Mouse (Mus musculus): ENCODE data around the gene Ms4a18.
A peak's percentile ranks its signal among the peaks of the same experiment; 100 is the strongest.

Ms4a18 gene

DNA sequence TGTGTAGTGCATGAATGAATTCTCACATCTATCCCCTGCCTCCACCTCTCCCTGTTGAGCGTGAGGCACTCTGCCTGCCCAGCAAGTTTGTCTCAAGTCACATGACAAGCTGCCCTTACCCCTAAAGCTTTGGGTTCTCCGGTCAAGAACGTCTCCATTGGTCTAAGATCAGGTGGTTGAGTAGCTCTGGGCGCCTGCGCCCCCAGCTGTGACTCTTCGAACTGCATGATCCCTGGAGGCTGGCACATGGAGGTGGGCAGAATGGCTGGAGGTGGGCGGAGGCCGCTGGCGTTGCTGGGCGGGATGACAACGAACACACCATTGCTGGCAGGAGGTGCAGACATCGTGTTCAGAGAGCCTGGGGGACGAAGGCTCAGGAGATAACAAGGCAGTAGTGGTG is 33.3 kb downstream of the Ms4a18 start:
- no peak for DNase-seq (ENCODE audit: low read depth in 1 of 2, low spot score in 2 of 2)

DNA sequence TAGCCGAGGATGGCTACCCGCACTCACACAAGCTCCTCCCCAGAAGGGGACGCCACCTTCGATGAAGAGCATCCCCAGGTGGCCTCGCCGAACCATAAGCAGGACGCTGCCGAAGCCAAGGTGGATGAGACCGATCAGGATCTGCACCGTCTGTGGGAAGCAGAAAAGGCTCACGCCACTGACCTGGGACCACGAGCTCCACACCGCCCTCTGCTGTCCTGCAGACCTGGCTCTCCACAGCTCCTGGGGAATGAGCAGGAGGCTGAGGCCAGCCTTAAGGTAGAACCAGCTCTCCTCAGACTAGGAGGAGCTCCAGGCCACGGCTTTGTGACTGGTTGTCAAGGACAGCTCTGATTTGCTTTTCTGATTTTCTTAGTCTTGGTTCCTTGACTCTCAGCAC is 34.7 kb downstream of the Ms4a18 start:
- DNase-seq (ENCODE audit: low read depth in 1 of 2, low spot score in 2 of 2): no peak

DNA sequence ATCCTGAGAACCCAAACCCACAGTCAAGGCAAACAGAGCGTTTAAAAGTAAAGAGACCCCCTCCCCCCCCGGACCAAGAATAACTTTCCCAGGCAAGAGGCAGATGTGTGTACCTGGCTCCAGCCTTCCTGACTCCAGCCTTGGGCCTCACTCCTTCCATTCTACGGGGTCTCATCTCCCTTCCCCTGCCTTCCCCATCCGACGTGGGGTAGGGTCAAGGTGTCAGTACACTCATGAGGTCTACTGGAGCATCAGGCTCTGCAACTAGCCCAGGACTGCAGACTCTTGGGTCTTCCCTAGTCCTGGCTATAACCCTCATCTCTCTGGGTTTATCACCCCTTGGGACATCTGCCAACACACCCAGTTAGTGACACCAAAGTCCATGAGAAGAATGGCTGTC is 37.6 kb downstream of the Ms4a18 start:
- no peak for DNase-seq (ENCODE audit: low read depth in 1 of 2, low spot score in 2 of 2)

GRCm38 (mm10) chr19:10979184-10980168 is 38.4 kb downstream of the Ms4a18 start:
- peak; percentile 89 to 90 for DNase-seq (ENCODE audit: low read depth in 1 of 2, low spot score in 2 of 2)

- DNase-seq (ENCODE audit: low read depth in 1 of 2, low spot score in 2 of 2): no peak
Measured at GRCm38 (mm10) chr19:10976318-10976717, 41.5 kb downstream of the Ms4a18 start.

DNA sequence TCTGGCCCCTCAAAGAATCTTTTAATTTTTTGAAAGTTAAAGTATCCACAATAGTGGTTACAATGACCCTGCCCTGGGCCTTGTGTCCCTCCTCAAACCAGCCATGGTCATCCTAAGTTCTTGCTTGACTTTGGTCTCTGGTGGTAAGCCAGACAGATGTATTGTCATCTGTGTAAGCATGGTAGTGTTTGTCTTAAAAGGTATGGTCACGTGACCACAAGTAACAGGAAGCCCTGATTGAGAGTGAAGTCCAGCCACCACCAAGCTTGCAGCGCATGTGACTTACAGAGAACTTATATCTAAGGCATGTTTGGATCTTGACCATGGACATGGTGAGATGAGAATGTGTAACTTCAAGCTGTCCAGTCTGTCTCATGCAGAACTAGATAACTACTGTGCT is 42.6 kb downstream of the Ms4a18 start:
- DNase-seq (ENCODE audit: low read depth in 1 of 2, low spot score in 2 of 2): no peak

DNA sequence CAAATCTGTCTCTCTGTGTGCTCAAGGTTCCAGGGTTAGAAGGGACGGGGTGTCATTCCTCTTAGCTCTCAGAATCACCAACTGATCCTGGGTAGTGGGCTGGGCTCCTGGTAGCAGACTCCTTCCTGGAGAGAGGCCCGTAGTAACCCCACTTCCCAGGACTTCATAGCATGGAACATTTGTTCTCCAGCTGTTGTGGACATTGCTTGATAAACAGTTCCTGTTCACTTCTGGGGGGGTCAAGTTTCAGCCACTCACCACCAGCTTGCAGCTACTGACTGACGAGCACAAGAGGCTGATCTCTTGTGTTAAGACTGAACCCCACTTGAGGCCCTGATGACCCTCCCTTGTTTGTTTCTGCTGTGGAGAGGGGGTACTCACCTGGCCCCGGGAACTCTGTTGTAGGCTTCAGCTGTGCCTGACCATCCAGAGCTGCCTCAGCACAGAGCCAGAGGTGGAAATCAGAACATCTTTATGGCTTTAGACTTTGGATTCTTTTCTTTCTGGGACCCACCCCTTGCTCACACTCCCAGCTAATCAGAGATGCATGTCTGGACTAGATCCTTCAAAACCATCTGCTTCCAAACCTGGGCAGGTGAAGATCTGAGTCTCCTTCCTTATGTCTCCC is 43.5 kb downstream of the Ms4a18 start, which contains the start of gene Ms4a10:
Gene Ms4a10, minus strand, starts transcription at position 433 of the 628 bp plus-strand sequence.
- DNase-seq (ENCODE audit: low read depth in 1 of 2, low spot score in 2 of 2): no peak

DNA sequence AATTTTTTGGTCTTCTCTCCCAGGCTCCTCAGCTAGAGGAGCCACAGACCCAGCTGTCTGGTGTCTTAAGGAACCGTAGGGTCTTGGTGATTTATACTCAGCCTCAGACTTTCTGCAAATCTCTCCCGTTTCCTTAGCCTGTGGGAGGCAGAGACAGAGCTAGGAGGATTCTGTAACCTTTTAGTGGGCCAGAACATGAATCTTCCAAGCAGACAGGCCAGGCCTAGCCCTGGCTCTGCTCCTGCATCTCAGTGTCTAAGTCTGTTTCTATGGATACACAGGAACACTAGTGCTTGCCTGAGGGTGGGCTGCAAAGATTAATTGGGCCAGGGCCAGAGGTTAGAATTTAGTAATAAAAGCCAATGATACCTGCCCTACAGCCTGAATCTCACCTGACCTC is 44.6 kb downstream of the Ms4a18 start:
- no peak for DNase-seq (ENCODE audit: low read depth in 1 of 2, low spot score in 2 of 2)

GRCm38 (mm10) chr19:10972660-10973059 is 45.2 kb downstream of the Ms4a18 start:
- DNase-seq (ENCODE audit: low read depth in 1 of 2, low spot score in 2 of 2): no peak

- DNase-seq (ENCODE audit: low read depth in 1 of 2, low spot score in 2 of 2): no peak
Measured at GRCm38 (mm10) chr19:10970457-10970856, 47.4 kb downstream of the Ms4a18 start.

DNA sequence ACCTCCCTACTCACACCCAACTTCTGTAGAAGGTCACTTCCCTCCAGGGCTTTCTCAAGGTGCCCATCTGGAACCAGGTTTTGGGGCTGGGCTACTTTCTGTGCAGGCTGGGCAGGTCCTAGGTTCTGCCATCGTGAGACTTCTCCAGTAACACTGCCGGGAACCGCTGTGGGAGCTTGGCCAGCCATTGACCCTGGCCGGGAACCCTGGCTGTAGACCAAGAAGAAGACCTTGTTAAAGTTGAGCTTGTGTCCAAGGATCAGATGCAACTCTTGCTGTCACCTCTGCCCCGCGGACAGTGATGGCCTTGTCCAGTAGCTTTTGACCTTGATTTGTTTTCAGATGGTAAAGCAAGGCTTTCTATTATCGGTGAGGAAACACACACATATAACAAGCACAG is 49.3 kb downstream of the Ms4a18 start:
- DNase-seq (ENCODE audit: low read depth in 1 of 2, low spot score in 2 of 2): no peak

DNA sequence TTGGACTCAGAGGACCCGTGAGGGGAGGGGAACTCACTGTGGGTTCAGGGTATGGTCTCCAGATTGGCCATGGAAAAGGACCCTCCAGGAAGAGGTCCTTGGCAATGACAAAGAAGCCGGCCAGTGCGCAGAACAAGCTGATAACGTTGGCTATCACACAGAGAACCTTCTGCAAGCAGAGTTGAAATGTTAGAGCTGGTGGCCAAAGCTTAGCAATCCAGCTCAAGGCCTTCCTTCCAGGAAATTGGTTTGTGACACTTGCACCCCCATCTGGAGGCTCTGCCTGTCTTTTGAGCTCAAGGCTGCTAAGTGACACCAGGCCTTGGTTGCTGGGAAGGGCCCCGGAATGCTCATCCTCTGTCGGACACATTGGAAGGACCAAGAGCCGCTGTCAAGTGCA is 52.1 kb downstream of the Ms4a18 start:
- DNase-seq (ENCODE audit: low read depth in 1 of 2, low spot score in 2 of 2): no peak

DNA sequence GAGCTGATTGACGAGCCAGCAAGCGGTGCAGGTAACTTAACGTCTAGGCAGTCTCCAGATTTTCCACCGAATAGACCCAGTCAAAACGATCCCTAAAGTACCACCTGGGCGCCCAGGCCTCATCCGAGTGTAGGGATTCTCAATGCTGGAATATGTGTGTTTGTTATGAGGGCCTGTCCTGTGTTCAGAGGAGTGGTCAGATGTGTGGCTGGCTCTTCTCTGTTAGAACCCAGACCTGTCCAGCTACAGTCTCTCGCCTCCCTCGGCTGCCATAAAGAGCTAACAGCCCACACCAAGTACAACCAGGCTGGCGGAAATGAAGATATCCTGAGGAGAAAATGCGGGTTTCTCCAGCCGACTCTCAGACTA is 57.9 kb downstream of the Ms4a18 start:
- DNase-seq (ENCODE audit: low read depth in 1 of 2, low spot score in 2 of 2): no peak

DNA sequence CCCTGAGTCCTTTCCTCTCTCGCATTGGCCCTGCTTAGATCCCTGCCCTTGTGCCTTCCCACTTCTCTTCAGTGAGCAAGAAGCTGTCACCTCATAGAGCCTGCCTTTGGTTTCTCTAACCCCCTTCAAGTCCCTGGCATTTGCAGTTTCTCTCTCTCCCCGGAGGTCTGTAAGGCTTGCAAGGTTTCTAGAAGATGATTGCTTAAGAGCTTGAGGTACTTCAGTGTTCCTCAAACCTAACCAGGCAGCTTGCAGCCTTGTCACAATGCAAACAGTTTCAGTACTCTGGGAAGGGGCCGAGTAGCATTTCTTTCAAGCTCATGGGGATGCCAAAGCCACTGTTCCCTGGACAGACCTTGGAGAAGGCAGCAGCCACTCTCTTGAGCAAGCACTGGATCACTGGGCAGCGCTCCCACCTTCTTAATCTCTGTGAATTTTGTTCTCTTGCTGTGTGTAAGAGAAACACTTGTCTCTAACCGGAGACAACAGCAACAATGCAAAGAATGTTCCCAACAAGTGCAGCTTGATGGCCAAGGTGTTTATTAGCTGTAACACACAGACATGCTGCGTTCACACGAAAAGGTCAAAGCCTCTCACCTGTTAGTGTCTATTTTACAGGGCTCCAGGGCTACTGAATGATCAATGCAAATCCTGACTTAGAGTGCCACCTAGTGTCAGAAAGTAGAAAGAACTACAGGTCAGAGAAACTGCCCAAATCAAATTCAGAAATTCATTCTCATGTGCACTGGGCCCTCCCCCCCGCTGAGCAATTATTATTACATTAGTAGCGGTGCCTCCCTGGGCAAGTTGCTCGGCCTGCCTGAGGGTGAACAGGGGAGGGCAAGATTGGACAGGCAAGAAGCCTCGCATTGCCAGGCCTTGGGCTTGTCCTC is 58.5 kb downstream of the Ms4a18 start:
- DNase-seq (ENCODE audit: low read depth in 1 of 2, low spot score in 2 of 2): no peak

DNA sequence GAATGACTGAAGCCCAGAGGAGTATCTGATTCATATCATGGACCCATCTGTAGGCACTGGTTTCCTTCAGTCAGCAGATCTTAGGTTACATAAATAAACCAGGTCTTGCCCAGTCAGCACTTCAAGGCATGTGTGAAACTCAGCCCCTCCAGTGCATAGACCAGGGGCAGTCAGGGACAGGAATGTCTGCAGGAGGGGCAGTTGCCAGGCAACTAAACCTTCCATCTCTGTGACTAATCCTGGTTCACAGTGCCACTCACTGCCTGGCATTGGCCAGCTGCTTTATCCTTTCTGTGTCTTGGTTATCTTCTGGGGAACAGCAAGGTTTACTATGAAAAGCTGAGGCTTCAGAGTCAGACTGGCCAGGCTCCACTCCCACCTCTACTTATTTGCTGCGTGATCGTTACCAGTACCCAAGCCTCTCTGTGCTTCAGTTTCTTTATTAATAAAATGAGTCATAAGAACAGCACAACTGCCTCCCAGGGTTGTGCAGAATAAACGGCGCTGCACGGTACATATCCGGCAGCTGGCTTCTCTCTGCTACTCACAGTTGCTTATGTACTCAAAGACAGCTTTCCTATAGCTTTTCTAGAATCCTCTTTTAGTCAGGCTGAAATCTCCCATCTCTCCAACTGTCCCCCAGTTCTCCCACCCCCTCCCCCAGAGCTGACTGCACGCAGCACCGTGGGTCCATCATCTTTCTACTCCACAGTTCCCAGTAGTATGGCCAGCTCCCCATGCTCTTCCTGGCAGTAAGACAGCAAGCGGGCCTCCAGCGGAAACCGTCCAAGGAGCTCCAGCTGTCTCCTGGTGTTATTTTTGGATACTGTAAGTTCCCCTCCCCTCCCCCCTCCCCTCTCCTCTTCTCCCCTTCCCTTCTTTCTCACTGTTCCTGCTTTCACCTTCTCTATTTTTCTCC is 65.6 kb downstream of the Ms4a18 start:
- DNase-seq (ENCODE audit: low read depth in 1 of 2, low spot score in 2 of 2): no peak

DNA sequence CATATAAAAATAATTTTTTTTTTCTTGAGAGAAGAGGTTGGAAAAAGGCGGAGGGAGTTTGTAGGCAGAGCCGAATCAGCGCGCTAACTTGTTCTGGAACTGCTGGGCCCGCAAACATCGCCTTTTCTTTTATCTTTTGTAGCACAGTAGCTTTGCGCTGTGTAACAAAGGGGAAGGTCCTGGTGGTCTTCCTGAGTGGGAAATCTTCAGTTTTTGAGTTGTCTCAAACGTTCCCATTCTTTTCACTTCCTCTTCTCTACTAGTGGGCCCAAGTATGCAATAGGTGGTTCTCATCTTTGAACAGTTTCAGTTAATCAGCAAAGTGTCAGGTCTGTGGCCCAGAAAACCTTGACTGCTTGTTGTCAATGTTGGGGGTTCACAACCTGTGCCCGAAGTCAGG is 68.3 kb downstream of the Ms4a18 start:
- no peak for DNase-seq (ENCODE audit: low read depth in 1 of 2, low spot score in 2 of 2)

- peak; percentile 89 to 90 for DNase-seq (ENCODE audit: low read depth in 1 of 2, low spot score in 2 of 2)
Measured at GRCm38 (mm10) chr19:10949112-10949511, 68.7 kb downstream of the Ms4a18 start, which contains the start of gene Ccdc86. TSS of gene Ccdc86 (minus strand) at chr19:10949266.

DNA sequence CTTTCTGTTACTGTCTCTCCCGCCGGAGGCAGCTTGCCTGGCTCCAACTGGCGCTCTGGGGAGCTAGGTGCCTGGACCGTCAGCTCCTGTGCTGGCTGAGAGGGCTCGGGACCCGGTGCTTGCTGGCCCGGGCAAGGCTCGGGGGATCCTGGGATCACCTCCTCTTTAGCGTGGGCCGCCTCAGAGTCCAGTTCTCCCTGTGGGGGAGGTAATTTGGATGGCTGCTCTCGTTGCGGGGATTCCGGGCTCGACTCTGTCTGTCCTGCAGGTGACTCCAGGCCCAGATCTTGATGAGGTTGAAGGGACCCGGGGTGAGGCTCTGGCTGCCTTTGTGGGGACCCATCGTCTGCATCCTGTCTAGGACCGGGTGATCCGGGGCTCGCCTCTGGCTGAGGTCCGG is 69.4 kb downstream of the Ms4a18 start:
- DNase-seq (ENCODE audit: low read depth in 1 of 2, low spot score in 2 of 2): no peak

DNA sequence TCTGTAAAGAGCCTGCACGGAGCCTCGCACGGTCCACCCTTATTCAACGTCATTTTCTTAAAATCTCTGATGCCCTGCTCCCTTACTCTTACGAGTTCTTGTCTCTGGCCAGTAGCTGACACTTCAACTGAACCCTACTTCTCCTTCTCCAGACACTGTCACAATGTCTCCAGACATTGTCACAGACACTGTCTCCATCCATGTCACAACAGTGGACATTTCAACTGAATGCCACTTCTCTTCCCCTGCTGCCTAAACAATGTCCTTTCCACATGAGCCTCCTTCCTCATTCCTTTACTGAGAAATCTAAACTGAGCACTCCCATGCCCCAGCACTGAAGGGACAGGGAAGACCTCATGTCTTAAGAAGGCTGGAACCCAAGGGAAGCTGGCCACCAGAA is 70.6 kb downstream of the Ms4a18 start:
- DNase-seq (ENCODE audit: low read depth in 1 of 2, low spot score in 2 of 2): no peak

Measured in monocyte, adult 2 months (primary cell).